Mouse (Mus musculus) hindbrain, embryonic 15.5 days (tissue): ENCODE data around the gene Tmem208. TPM values are rescaled to one million over a fixed set of nuclear protein-coding genes. Genes with fewer than 3 reads are reported as not detected.

Experiments used
- ATAC-seq: fragments of 200-750 bp; cut with Nextera tagmentation; 2 replicates; pipeline ENCODE4 v1.8.0; 2017; ENCODE audit warnings: low read depth, moderate number of reproducible peaks, moderate TSS enrichment; ENCODE audit not compliant: low FRiP score
- H3K27ac ChIP-seq: fragments of 300-500 bp; sonication (generic); replicated peaks from 2 replicates; pipeline ENCODE4 v1.5.1; 2015; ENCODE audit warnings: mild to moderate bottlenecking, inconsistent platforms
- H3K27me3 ChIP-seq: fragments of 300-500 bp; sonication (generic); 2 replicates; pipeline ENCODE4 v1.6.1; 2015; ENCODE audit warnings: control low read depth, inconsistent platforms
- H3K36me3 ChIP-seq: fragments of 300-500 bp; sonication (generic); 2 replicates; pipeline ENCODE4 v1.6.1; 2015; ENCODE audit warnings: control low read depth, inconsistent platforms
- H3K4me1 ChIP-seq: fragments of 300-500 bp; sonication (generic); replicated peaks from 2 replicates; pipeline ENCODE4 v1.6.1; 2015; ENCODE audit warnings: control low read depth, inconsistent platforms
- H3K4me2 ChIP-seq: fragments of 300-500 bp; sonication (generic); 2 replicates; pipeline ENCODE4 v1.6.1; 2015; ENCODE audit warnings: moderate library complexity, mild to moderate bottlenecking, inconsistent platforms
- H3K4me3 ChIP-seq: fragments of 300-500 bp; sonication (generic); 2 replicates; pipeline ENCODE4 v1.5.1; 2015; ENCODE audit warnings: mild to moderate bottlenecking, inconsistent platforms
- H3K9ac ChIP-seq: fragments of 300-500 bp; sonication (generic); 2 replicates; pipeline ENCODE4 v1.6.1; 2015; ENCODE audit warnings: inconsistent platforms
- H3K9me3 ChIP-seq: fragments of 300-500 bp; sonication (generic); 2 replicates; pipeline ENCODE4 v1.6.1; 2016; ENCODE audit warnings: control low read depth, inconsistent platforms
- WGBS: fragments of 180-500 bp; shearing (Covaris S2); methylation state at CpG from one replicate; pipeline ENCODE4 v1.1.7; 2015; 5-methylcytosine and 5-hydroxymethylcytosine counted together
- polyA plus RNA-seq: library from polyadenylated mRNA; unstranded; fragments of >200 nt; fragmentation: Nextera tagmentation; extraction: Ambion mirVana; gene quantifications from 2 replicates; pipeline ENCODE4 v1.2.1, GENCODE M21; 2015

The Tmem208 gene
- polyA plus RNA-seq, 1 experiment from 2014 or later = 143 TPM

DNA sequence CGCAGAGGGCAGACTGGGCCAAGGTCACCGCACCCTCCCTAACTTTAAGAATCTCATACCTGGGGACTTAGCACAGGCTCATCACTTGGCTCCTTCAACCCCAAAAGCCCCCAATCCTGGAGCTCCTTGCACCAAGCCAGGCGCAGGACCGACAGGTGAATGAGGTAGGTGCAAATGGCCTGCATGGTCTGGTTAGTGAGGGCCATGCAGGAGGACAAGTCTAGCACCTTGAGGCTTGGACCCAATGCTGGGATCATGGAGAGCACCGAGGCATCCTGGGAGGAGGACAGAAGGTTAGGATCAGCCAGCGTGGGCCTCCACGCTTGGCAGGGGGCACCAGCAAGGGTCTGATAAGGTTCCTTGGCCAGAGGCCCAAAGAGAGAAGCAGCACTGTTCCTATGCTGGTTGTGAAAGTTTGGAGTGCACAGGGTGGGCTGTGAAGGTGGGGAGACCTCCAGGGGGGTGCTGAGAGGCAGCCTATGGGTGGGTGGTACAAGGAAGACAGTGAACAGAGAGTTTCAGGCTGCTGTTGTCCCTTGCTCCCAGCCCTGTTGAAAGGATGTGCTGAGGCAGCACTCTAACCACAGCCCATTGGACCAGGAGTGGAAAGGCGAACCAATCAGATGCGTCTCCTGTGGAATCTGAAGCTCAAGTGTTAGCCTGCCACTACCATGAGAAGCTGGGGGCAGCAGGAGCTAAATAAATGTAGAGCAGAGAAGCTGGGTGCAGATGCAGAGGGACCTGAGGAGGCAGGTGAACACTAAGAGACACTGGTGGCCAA is 12.3 kb upstream of the Tmem208 start:
- 83% methylated on average over 9 of the region's 9 CpGs for WGBS
- no peak overlapping the region for H3K9ac ChIP-seq
- H3K9me3 ChIP-seq = no peaks in the 10 kb centered on the region
- no peaks in the 10 kb centered on the region for H3K4me1 ChIP-seq
- no peak overlapping the region for H3K4me2 ChIP-seq
- H3K27ac ChIP-seq = no peak overlapping the region
- no peak for ATAC-seq
- H3K4me3 ChIP-seq = no peak overlapping the region
- peaks cover 46% of the 10 kb centered on the region for H3K36me3 ChIP-seq
- no peaks in the 10 kb centered on the region for H3K27me3 ChIP-seq

DNA sequence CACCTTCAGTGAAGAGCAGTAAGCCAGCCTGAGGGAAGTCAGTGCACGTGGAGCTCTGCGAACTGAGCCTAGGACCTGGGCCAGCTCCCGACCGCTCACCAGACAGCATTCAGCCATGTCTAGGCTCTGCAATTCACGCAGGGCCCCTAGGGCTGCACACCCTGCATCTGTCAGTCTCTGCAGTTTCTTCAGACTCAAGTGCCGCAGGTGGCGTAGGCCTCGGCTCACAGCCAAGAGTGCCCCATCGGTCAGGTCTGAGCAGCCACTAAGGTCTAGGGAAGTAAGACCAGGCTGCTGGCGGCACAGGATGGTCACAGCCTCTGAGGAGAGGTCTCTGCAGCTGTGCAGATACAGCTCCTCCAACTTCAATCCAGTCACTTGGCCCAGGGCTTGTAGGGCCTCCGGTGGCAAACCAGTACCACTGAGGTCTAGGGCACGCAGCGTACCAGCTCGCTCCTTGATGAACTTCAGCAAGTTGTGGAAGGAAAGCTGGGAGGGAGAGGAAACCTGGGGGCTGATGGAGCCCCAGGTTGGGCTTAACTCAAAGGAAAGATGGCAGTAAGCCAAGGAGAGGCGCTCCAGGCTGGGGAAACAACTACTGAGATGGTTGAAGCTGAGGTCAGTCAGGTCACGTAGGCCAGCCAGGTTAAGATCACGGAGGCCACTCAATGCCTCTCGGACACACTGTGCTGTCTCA is 10.9 kb upstream of the Tmem208 start:
- no peaks in the 10 kb centered on the region for H3K4me1 ChIP-seq
- H3K4me2 ChIP-seq = no peak overlapping the region
- no peaks in the 10 kb centered on the region for H3K9me3 ChIP-seq
- no peak overlapping the region for H3K9ac ChIP-seq
- H3K27ac ChIP-seq = no peak overlapping the region
- H3K4me3 ChIP-seq = no peak overlapping the region
- H3K27me3 ChIP-seq = no peaks in the 10 kb centered on the region
- H3K36me3 ChIP-seq = peaks cover 49% of the 10 kb centered on the region
- 0 out of 2 replicates have a peak, but pooled peaks have one; percentile 12 for ATAC-seq
- 89% methylated on average over 18 of the region's 18 CpGs for WGBS

GRCm38 (mm10) chr8:105317941-105318340 is 8.2 kb upstream of the Tmem208 start:
- Histone ChIP-seq H3K9ac (no peak overlapping the region), H3K4me1 (no peaks in the 10 kb centered on the region), H3K27me3 (no peaks in the 10 kb centered on the region), H3K36me3 (peaks cover 49% of the 10 kb centered on the region), H3K27ac (no peak overlapping the region), H3K4me3 (no peak overlapping the region), H3K4me2 (no peak overlapping the region), H3K9me3 (no peaks in the 10 kb centered on the region)
- WGBS = 72% methylated on average over 4 of the region's 4 CpGs
- no peak for ATAC-seq

DNA sequence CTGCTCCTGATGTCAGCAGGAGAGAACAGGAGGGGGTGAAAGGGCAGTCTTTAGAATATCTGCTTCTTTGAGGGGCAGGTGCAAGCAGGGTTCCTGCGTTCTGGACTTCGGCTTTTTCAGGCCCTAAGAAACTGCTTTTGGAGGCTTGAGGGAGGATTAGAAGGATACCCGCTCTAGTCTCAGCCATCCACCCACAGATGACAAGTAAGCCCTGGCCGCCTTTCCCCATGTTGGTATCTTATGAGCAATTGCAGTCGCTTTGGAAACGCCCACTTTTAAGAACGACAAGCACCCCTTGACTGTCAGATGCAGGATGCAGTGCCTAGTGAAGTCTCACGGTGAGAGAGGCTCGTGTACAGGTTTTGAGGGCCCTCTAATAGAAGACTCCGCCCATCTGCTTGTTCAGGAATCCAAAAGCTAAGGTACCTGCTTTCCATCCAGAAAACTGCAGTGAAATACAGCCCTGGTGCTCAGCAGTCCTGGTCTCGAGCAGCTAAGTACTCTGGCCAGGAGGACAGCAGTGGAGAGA is 7.4 kb upstream of the Tmem208 start:
- H3K36me3 ChIP-seq = peaks cover 41% of the 10 kb centered on the region
- H3K27me3 ChIP-seq = no peaks in the 10 kb centered on the region
- ATAC-seq = no peak
- WGBS = 91% methylated on average over 11 of the region's 11 CpGs
- H3K4me2 ChIP-seq = no peak overlapping the region
- H3K4me1 ChIP-seq = no peaks in the 10 kb centered on the region
- H3K9ac ChIP-seq = no peak overlapping the region
- no peak overlapping the region for H3K4me3 ChIP-seq
- H3K27ac ChIP-seq = no peak overlapping the region
- H3K9me3 ChIP-seq = no peaks in the 10 kb centered on the region

DNA sequence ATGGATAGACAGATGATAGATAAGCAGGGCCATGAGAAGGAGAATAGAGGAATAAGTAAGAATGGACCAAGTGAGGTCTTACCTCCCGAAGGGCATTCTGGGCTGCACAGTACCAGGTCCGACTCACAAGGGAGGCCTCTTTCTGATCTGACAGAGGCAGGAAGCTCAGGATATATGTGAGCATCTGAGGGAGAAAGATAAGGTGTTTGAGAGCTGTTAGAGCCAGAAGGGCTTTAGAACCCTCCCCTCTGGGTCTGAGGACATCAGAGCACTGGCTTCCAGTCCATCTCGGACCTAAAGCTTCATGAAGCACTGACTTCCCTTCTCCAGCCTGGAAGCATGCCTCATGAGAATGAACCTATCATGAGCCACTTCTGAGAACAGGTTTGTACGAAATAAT is 3.0 kb upstream of the Tmem208 start:
- no peak for ATAC-seq
- 91% methylated on average over 4 of the region's 4 CpGs for WGBS
- H3K36me3 ChIP-seq = peaks cover 18% of the 10 kb centered on the region

GRCm38 (mm10) chr8:105325641-105326093 is 487 bp upstream of the Tmem208 start:
- peak overlapping the region; percentile 83 for H3K27ac ChIP-seq
- under 1% methylated on average over 12 of the region's 12 CpGs for WGBS
- no peaks in the 10 kb centered on the region for H3K27me3 ChIP-seq
- peak; percentile 65 for ATAC-seq
- H3K4me1 ChIP-seq = peaks cover 24% of the 10 kb centered on the region
- no peaks in the 10 kb centered on the region for H3K9me3 ChIP-seq
- H3K9ac ChIP-seq = peak overlapping the region; percentile 87
- H3K36me3 ChIP-seq = peaks cover 31% of the 10 kb centered on the region
- peak overlapping the region; percentile 90 for H3K4me2 ChIP-seq
- peak overlapping the region; percentile 68 for H3K4me3 ChIP-seq

More for the DNA sequence above, 3.0 kb upstream of the Tmem208 start:
- H3K4me1 ChIP-seq = peaks cover 24% of the 10 kb centered on the region
- no peak overlapping the region for H3K9ac ChIP-seq
- H3K27me3 ChIP-seq = no peaks in the 10 kb centered on the region
- no peak overlapping the region for H3K27ac ChIP-seq
- H3K4me2 ChIP-seq = no peak overlapping the region
- H3K4me3 ChIP-seq = no peak overlapping the region
- no peaks in the 10 kb centered on the region for H3K9me3 ChIP-seq

DNA sequence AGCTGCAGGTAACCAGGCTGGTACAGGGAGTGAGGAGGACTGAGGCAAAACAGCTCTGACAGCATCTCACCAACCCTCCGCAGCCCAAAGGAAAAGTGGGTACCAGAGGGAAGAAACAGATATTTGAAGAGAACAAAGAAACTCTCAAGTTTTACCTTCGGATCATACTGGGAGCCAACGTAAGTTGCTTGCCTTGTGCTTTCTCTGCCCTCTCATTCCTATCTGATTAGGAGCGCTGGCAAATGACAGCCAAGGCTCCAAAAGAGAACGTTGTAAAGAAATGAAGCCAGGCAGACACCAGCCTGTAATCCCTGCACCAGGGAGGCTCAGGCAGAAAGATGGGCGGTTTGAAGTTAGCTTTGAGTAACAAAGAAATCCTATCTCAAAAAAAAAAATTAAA is 814 bp downstream of the Tmem208 start:
- Histone ChIP-seq H3K4me2 (peak overlapping the region; percentile 90), H3K27ac (peak overlapping the region; percentile 83), H3K4me1 (peaks cover 24% of the 10 kb centered on the region), H3K4me3 (peak overlapping the region; percentile 68), H3K9me3 (no peaks in the 10 kb centered on the region), H3K9ac (peak overlapping the region; percentile 87), H3K27me3 (no peaks in the 10 kb centered on the region), H3K36me3 (peaks cover 44% of the 10 kb centered on the region)
- 43% methylated on average over 6 of the region's 6 CpGs for WGBS
- ATAC-seq = no peak

DNA sequence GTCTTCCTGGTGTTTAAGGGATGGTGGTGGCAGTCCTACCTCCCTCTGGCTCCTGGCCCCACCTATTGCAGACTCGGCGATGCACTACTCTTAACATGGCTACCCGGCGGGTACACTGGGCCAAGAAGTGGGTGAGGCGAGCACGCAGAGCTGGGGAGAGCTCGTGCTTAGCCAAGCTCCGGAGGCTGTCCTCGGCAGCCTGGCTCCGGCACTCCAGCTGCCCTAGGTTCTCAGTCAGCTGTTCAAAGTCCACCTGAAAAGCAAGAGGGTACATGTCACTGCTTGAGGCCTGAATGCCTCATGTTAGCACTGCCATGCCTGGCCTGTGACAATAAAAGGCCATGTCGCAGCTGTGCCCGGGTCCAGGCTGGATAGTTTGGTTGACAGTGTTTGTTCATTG is 4.2 kb downstream of the Tmem208 start:
- Histone ChIP-seq H3K27ac (no peak overlapping the region), H3K4me3 (no peak overlapping the region), H3K9ac (no peak overlapping the region), H3K9me3 (no peaks in the 10 kb centered on the region), H3K36me3 (peaks cover 41% of the 10 kb centered on the region), H3K4me1 (peaks cover 13% of the 10 kb centered on the region), H3K27me3 (no peaks in the 10 kb centered on the region), H3K4me2 (no peak overlapping the region)
- WGBS = 97% methylated on average over 12 of the region's 12 CpGs
- ATAC-seq = no peak

GRCm38 (mm10) chr8:105331469-105331868 is 5.3 kb downstream of the Tmem208 start:
- Histone ChIP-seq H3K27me3 (no peaks in the 10 kb centered on the region), H3K27ac (no peak overlapping the region), H3K4me3 (no peak overlapping the region), H3K36me3 (peaks cover 41% of the 10 kb centered on the region), H3K9ac (no peak overlapping the region), H3K4me2 (no peak overlapping the region), H3K4me1 (peaks cover 10% of the 10 kb centered on the region), H3K9me3 (no peaks in the 10 kb centered on the region)
- ATAC-seq = no peak
- WGBS = 94% methylated on average over 22 of the region's 22 CpGs

DNA sequence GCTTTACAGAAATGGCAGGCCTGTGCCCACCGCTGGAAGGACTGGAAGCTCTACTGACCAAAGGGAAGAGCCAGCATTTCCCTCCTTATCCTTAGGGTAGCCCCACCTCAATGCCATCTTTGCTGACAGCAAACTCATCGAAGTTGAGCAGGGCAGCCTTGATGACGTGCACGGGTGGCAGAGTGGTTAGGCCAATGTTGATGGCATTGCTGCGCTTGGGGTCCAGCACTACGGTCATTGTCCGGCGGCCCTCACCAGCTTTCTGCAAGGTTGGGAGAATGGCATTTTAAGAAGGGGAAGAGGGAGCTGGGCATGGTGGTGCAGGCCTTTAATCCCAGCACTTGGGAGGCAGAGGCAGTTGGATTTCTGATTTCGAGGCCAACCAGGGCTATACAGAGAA is 5.8 kb downstream of the Tmem208 start:
- 96% methylated on average over 9 of the region's 9 CpGs for WGBS

GRCm38 (mm10) chr8:105332523-105332922 is 6.4 kb downstream of the Tmem208 start:
- WGBS = 74% methylated on average over 2 of the region's 2 CpGs

More for the DNA sequence above, 5.8 kb downstream of the Tmem208 start:
- no peak for ATAC-seq
- Histone ChIP-seq H3K27me3 (no peaks in the 10 kb centered on the region), H3K4me3 (no peak overlapping the region), H3K9ac (no peak overlapping the region), H3K4me1 (peaks cover 7% of the 10 kb centered on the region), H3K36me3 (peaks cover 41% of the 10 kb centered on the region), H3K9me3 (no peaks in the 10 kb centered on the region), H3K4me2 (no peak overlapping the region), H3K27ac (no peak overlapping the region)

More at GRCm38 (mm10) chr8:105332523-105332922, 6.4 kb downstream of the Tmem208 start:
- Histone ChIP-seq H3K27me3 (no peaks in the 10 kb centered on the region), H3K27ac (no peak overlapping the region), H3K9me3 (no peaks in the 10 kb centered on the region), H3K9ac (no peak overlapping the region), H3K4me2 (no peak overlapping the region), H3K36me3 (peaks cover 41% of the 10 kb centered on the region), H3K4me1 (peaks cover 1% of the 10 kb centered on the region), H3K4me3 (no peak overlapping the region)
- ATAC-seq = no peak
